Mouse (Mus musculus): ENCODE results near the gene Tnrc6a.
"Not testable (repeated sequence)": the region's sequence is repeated elsewhere in the genome, so short reads cannot be mapped to it uniquely, and the experiment has no call there.

Tnrc6a gene

GRCm38 (mm10) chr7:123123665-123124298 is at the start of gene Tnrc6a:
Tnrc6a (plus strand) TSS chr7:123123885.
- peak; percentile 93 for DNase-seq

DNA sequence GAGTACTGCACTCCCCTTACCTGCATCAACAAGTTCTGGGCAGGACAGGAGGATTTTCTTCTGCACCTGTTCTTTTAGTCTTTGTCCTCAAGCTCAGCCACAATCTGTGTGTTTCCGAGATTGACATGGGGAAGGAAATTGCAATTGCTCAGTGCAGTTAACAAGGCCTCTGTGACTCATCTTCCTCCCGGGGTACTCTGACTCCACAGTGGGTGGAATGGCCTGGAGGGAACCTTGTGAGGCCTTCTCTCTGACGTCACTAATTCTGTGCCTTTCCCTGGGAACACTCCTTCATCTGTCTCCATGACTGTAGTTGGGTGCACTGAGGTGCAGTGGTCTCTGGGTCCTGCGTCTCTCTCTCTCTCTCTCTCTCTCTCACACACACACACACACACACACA is 41.4 kb upstream of the Tnrc6a start:
- no peak for DNase-seq

DNA sequence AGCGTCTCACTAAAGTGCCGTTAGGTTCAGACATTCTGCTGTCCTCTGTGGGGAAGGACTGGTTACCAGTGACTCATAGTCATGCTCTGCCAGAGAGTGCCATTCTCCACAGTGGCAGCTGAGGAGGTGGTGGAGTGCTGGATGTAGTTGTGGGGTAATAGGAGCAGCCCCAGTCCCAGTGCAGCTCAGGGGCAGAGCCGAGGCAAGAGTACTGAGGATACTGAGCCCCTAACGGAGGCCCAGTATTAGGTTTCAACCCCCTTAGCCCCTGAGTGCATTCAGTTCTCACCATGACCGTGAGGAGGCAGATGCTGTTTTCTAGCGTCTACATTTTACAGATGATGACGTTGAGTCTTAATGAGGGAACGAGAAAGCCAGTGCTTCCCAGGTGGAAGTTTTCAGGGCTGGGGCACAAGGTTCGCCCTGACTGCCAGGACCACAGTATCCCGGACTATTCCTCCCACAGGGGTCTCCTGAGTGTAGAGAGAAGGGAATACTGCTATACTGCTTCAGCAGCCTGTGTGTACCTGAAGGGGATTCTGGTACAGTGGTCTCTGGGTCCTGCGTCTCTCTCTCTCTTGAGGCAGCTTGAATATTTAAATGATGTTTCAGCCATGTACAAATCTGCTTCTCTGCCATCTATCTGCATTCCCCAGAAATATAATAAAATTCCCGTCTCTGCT is 40.1 kb upstream of the Tnrc6a start:
- no peak for DNase-seq

- no peak for DNase-seq
These were observed 39.4 kb upstream of the Tnrc6a start for GRCm38 (mm10) chr7:123084180-123084691.

DNA sequence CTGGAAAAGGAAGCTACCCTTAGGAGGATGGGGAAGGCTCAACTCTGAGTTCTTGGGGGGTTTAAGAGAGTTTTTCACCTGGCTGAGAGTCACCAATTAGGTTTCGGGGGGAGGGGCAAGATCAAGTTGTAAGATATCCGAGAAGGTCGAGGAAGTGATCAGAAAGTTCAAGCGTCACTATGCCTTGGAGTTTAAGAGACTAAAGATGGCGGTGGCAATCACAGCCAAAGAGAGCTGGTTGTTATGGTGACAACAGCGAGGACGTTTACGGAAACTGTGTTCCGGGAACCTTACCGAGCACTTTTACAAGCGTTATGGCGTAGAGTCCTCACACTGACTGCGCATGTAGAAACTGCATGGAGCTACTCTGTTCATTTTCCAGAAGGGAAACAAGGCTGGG is 39.0 kb upstream of the Tnrc6a start:
- peak; percentile 9 for DNase-seq

GRCm38 (mm10) chr7:123088920-123089319 is 34.8 kb upstream of the Tnrc6a start:
- no peak for DNase-seq

- no peak for DNase-seq
These were observed 27.2 kb upstream of the Tnrc6a start for GRCm38 (mm10) chr7:123096344-123097120.

DNA sequence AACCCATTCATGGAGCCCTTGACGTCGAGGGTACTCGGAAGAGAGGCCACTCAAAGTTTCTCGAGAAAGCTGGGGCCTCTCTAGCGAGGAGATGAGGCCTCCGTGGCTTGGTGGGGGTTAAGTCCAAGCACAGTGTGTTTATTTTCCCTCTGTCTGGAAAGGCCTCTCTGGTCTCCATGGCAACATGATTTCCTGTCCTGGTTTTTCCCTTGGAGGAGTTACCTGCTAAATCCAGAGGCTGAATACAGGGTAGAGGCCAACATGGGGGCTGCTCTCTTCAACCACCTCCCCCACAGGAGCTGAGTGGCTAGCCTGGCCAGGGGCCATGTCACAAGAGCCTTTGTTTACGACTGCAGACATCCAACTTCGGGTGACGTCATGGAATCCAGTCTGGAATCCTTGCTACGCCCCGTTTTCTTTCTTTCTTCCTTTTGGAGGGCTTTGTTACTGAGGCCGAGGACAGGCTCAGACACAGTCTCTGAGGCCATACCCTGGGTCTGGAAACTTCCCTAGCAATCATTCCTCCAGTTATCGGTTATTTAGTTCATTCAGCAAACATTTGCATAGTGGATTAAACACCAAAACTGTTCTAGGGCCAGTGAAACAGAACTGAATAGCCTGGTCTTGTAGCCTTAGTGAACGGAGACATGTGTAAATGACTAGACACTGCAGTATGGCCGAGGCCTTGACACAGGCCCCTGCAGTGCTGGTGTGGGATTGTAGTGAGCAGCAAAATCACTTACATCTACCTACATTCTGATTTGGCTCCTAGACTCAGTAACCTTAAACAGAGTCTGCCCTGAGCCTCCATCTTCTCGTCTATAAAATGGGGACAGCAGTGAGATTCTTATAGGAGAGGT is 25.6 kb upstream of the Tnrc6a start:
- DNase-seq: no peak

GRCm38 (mm10) chr7:123101295-123101694 is 22.4 kb upstream of the Tnrc6a start:
- DNase-seq: no peak

DNA sequence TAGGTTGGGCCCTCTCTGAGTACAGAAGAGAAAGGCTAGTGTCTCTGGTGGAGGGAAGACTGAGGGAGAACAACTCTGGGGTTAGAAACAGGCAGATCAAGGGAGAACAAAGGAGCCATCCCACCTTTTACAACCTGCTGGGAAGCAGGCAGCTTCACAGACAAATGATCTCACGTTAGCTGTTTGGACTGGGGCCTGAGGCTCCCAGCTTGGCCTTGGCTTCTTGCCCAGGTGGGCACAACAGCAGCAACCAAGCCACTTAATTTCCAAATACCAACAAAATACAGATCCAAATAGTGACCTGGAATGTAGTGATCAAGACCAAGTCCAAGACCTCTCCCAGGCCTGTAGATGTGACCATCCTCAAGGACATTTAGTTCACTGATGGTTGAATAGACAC is 18.3 kb upstream of the Tnrc6a start:
- not testable (repeated sequence) for DNase-seq

DNA sequence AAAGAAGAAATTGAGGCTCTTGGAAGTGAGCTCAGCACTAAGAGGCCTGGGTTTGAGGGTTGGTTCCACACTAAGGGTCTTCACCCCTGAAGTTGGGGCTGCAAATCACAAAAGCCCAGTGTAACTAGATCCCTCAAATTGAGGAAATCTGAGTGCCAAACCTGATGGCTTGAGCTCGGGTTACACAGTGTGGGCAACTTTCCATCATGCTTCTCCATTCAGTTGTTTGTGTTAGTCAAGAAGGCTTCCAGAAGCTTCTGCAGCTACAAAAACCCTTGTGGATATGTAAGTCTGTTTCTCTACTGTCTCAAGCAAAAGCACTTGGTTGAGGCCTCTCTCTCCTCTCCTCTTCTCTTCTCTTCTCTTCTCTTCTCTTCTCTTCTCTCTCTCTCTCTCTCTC is 17.8 kb upstream of the Tnrc6a start:
- no peak for DNase-seq

DNA sequence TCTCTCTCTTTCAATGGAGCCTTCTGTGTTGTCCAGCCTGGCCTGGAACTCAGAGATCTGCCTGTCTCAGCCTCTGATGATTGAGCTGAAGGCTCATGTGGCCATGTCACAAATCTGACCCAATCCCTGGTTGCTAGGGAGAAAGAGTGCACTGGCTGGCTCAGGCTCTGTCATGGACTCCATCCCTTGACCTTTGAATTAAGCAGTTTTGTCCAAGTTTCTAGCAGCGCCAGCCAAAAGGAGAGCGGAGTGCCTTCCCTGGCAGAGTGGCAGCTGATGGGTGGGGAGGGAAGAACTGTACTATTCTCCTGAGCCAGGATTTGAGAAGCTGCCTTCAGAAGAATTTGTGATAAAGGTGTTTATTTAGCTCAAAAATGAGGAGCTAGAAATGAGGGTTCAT is 17.4 kb upstream of the Tnrc6a start:
- no peak for DNase-seq

DNA sequence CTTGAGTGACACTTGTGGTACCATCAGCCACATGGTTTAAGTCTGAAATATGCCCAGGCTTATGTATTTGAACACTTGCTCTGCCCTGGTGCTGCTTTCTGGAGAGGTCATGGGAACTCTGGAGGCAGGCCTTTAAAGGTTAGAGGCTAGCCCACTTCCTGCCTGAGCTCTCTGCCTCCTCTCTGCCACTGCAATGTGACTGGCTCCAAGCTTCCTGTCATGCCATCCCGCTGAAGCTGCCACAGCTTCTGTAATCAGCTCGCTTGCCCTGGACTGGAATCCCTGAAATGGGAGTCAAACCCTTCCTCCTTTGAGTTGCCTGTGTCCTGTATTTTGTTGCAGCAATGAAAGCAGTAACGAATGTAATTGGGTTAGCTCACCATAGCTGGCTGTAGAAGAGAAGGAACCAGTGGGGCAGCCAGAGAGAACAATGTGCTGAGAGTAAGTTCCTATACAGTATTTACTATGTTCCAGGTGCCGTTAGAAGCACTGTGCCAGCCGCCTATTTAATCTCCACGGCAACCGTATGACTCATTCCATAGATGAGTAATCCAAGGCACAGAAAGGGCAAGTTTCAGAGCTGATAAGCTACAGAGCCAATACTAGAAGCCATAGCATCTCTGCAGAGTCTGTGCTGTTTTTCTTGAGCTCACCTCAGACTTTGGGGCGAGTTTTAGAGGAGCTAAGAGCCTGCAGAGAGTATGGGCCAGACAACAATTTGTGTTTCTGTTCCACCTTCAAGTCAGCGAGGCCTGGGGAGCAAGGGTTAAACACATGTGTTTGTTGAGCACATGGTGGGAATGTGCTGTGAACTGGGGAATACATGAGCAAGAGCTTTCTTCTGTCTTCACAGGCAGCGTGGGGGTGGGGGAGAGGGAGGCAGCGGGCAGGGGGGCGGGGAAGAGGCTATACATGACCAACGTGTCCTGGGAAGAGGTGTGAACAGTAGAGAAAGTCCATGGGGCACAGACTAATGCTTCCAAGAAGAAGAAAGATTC is 15.3 kb upstream of the Tnrc6a start:
- DNase-seq: no peak

DNA sequence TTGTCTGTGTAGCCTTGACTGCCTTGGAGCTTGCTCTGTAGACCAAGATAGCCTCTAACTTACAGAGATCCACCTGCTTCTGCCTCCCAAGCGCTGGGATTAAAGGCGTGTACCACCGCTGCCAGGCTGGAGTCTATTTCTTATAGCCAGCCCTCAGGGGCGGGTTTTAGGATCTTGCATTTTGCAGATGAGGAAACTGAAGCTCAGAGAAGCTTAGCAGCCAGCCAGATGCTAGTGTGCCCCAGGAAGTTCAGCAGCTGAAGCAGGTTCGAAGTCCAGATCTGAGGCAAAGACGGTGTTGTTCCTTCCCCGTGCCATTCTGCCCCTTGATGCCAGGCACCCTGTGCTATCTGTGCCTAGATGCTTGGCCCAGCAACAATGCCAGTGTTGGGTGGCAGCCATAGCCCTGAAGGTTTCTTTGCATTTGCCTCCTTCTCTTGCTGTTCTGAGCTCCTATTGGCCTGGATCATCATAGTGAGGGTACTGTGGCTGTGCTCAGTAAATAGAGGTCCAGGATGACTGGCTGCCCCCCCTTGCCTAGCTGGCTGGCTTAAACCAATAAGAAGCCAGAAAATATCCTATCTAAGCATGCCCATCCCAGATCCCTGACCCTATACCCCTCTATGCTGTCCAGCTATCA is 14.2 kb upstream of the Tnrc6a start:
- no peak for DNase-seq

GRCm38 (mm10) chr7:123110135-123110534 is 13.6 kb upstream of the Tnrc6a start:
- DNase-seq: no peak

- DNase-seq: no peak
These were observed 10.1 kb upstream of the Tnrc6a start for GRCm38 (mm10) chr7:123113590-123113989.

- no peak for DNase-seq
These were observed 6.9 kb upstream of the Tnrc6a start for GRCm38 (mm10) chr7:123116799-123117198.

GRCm38 (mm10) chr7:123117209-123117608 is 6.5 kb upstream of the Tnrc6a start:
- no peak for DNase-seq

DNA sequence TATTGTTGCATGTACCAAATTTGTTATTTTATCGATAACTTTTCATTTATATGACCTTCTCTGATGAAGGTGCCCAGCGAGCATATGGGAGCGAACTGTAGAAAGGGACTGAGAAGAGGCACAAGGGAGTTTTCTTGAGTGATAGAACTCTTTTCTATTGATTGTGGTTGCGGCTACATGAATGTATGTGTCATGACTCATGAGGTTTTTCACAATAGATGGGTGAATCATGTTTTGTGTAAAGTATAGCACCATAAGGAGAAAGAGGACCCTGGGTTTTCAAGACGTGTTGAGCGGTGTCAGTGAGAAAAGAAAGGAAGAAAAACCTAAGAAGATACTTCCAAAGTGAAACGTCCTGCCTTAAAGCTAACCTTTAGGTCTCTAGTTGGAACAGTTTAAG is 3.2 kb upstream of the Tnrc6a start:
- no peak for DNase-seq

DNA sequence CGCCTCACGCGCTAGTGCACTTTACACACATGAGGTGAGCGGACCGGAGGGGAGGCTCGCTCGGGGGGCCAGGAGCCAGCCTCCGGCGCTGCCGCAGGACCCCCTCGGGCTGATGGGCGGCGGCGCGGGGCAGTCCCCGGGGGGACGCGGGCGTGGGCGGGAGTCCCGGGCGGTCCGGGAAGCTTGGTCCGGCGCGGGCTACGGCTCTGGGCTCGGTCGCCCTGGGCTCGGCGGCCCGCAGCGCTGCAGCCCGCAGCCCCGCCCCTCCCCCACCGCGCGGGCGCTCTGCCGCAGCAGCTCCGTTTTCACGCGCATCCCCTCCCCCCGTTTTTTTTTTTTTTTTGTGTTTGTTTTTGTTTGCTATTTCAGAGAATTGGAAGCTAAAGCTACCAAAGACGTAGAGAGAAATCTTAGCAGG is 623 bp downstream of the Tnrc6a start:
- DNase-seq: no peak

GRCm38 (mm10) chr7:123124735-123125181 is 1.1 kb downstream of the Tnrc6a start:
- DNase-seq: peak; percentile 22
